Comparison of ENCODE assay signal across 12 mouse cellular contexts in genomic region chr9:48176764-48177163, GRCm38 (mm10). TPM values are rescaled to one million over a fixed set of nuclear protein-coding genes. Genes with fewer than 3 reads are reported as not detected.
DNase-seq lines count a peak whose midpoint lies in the region; ATAC-seq and TF ChIP-seq lines count a peak whose summit lies in the region.
"Had no signal": no experiment of that assay in that cellular context is flagged by ENCODE, and none has a peak within 500 bp of the region (broad histone marks: within the 10 kb centered on the region; RNA-seq: fewer than 3 reads in every experiment).

No protein-coding gene starts in this region.

- H3K36me3 ChIP-seq in kidney, embryonic 15.5 days, result no peaks in the 10 kb centered on the region
- H3K36me3 ChIP-seq in E14TG2a.4 (ENCODE audit: insufficient read depth, low read length), result no peaks in the 10 kb centered on the region
- no peaks in the 10 kb centered on the region for H3K36me3 ChIP-seq in midbrain, embryonic 14.5 days (ENCODE audit: control insufficient read depth, insufficient read depth, low read length)
- no peaks in the 10 kb centered on the region for H3K36me3 ChIP-seq in limb, embryonic 10.5 days
- H3K36me3 ChIP-seq: heart, embryonic 13.5 days had no signal

- WGBS in kidney, embryonic 15.5 days, result 61% methylated on average over 1 of the region's 1 CpGs
- 52% methylated on average over 1 of the region's 1 CpGs for WGBS in midbrain, embryonic 14.5 days
- 62% methylated on average over 1 of the region's 1 CpGs for WGBS in limb, embryonic 10.5 days

- H3K9ac ChIP-seq in kidney, embryonic 15.5 days, result no peak overlapping the region
- H3K9ac ChIP-seq in midbrain, embryonic 14.5 days (replicated peaks; ENCODE audit: low read length), result no peak overlapping the region
- H3K9ac ChIP-seq: heart, embryonic 13.5 days had no signal

- H3K27me3 ChIP-seq in kidney, embryonic 15.5 days, result no peaks in the 10 kb centered on the region
- H3K27me3 ChIP-seq in E14TG2a.4 (ENCODE audit: insufficient read depth, low read length), result no peaks in the 10 kb centered on the region
- H3K27me3 ChIP-seq in midbrain, embryonic 14.5 days (ENCODE audit: control insufficient read depth, insufficient read depth, low read length), result no peaks in the 10 kb centered on the region
- no peaks in the 10 kb centered on the region for H3K27me3 ChIP-seq in limb, embryonic 10.5 days (ENCODE audit: low read depth, poor library complexity, severe bottlenecking)
- H3K27me3 ChIP-seq: heart, embryonic 13.5 days had no signal

- TF ChIP-seq CTCF in E14TG2a.4 (conservative IDR thresholded peaks at IDR 0.05; ENCODE audit: low read length), result peak; percentile 70

- H3K27ac ChIP-seq in kidney, embryonic 15.5 days, result no peak overlapping the region
- no peak overlapping the region for H3K27ac ChIP-seq in midbrain, embryonic 14.5 days (replicated peaks; ENCODE audit: low read depth, low read length)
- no peak overlapping the region for H3K27ac ChIP-seq in limb, embryonic 10.5 days
- H3K27ac ChIP-seq: heart, embryonic 13.5 days had no signal

- H3K9me3 ChIP-seq in kidney, embryonic 15.5 days (replicated peaks), result no peaks in the 10 kb centered on the region
- H3K9me3 ChIP-seq in E14TG2a.4 (ENCODE audit: low read length), result no peaks in the 10 kb centered on the region
- no peaks in the 10 kb centered on the region for H3K9me3 ChIP-seq in midbrain, embryonic 14.5 days (ENCODE audit: control insufficient read depth, low read length)
- H3K9me3 ChIP-seq in limb, embryonic 10.5 days (replicated peaks), result no peaks in the 10 kb centered on the region
- H3K9me3 ChIP-seq: heart, embryonic 13.5 days had no signal

- no peak overlapping the region for H3K4me3 ChIP-seq in kidney, embryonic 15.5 days (replicated peaks)
- no peak overlapping the region for H3K4me3 ChIP-seq in E14TG2a.4 (replicated peaks; ENCODE audit: low read length)
- H3K4me3 ChIP-seq in midbrain, embryonic 14.5 days (replicated peaks; ENCODE audit: low read depth, low read length), result no peak overlapping the region
- H3K4me3 ChIP-seq in limb, embryonic 10.5 days, result no peak overlapping the region
- H3K4me3 ChIP-seq: erythroblast, embryonic 14.5 days; heart, embryonic 13.5 days had no signal

- H3K4me2 ChIP-seq in kidney, embryonic 15.5 days, result no peak overlapping the region
- H3K4me2 ChIP-seq in midbrain, embryonic 14.5 days (ENCODE audit: low read length), result no peak overlapping the region
- H3K4me2 ChIP-seq: heart, embryonic 13.5 days had no signal

- DNase-seq in kidney, adult 9 months, result peak; percentile 2
- DNase-seq in 416B (ENCODE audit: low read depth), result peak; percentile 38
- no peak for DNase-seq in gastrocnemius, adult 8-10 months (ENCODE audit: low spot score in 2 of 2)
- no peak for DNase-seq in midbrain, embryonic 14.5 days
- no peak for DNase-seq in limb, embryonic 10.5 days (ENCODE audit: low spot score)
- DNase-seq: adrenal gland, adult 8-10 months; kidney, postnatal 10 days had no signal

- no peak for ATAC-seq in kidney, embryonic 15.5 days (replicated peaks; ENCODE audit: low FRiP score)
- 0 out of 2 replicates have a peak, but pooled peaks have one; percentile 39 for ATAC-seq in common myeloid progenitor, adult 5-6 weeks (replicated peaks; ENCODE audit: low read depth, poor library complexity, severe bottlenecking)
- ATAC-seq in midbrain, embryonic 14.5 days (ENCODE audit: low FRiP score, low TSS enrichment), result no peak

- H3K4me1 ChIP-seq in kidney, embryonic 15.5 days, result no peaks in the 10 kb centered on the region
- H3K4me1 ChIP-seq in E14TG2a.4 (replicated peaks; ENCODE audit: low read depth, low read length), result no peaks in the 10 kb centered on the region
- peaks cover under 1% of the 10 kb centered on the region; the same call in 1 of the 2 replicates for H3K4me1 ChIP-seq in midbrain, embryonic 14.5 days (ENCODE audit: control insufficient read depth, insufficient read depth, low read length)
- peaks cover 7% of the 10 kb centered on the region for H3K4me1 ChIP-seq in limb, embryonic 10.5 days

RNA-seq across cellular contexts. Expression of gene Nxpe4, which starts 14.9 kb away (rescaled TPM):
- polyA plus RNA-seq in kidney, embryonic 15.5 days (2015; fragmentation: Nextera tagmentation; extraction: Ambion mirVana), result 7.0 TPM in 2 replicates
- total RNA-seq in common myeloid progenitor, adult 5-6 weeks (2017), result 4.9 and 5.0 TPM in 2 replicates
- 1 to 10 TPM; 2.0 to 2.5 (median 2.4) TPM for total RNA-seq in gastrocnemius, adult 8-10 months (2022)
- 5.8 and 8.0 TPM in 2 replicates for polyA plus RNA-seq in midbrain, embryonic 14.5 days (2014; fragmentation: Nextera tagmentation; extraction: Ambion mirVana)
- 4.8 and 5.6 TPM in 2 replicates for polyA plus RNA-seq in limb, embryonic 10.5 days (2016; fragmentation: Nextera tagmentation; extraction: Ambion mirVana)

Comparison
In these comparisons a context has a peak if more than half of its experiments do, and no peak if none do; other contexts are left out.
1. DNase-seq: peak in kidney, adult 9 months (single experiment) and 416B (single experiment); none in gastrocnemius, adult 8-10 months (0 of 2), midbrain, embryonic 14.5 days (single experiment) and limb, embryonic 10.5 days (single experiment).